Mouse (Mus musculus): ENCODE data around the gene Pxn. TPM values are rescaled to one million over a fixed set of nuclear protein-coding genes. Genes with fewer than 3 reads are reported as not detected.

Gene Pxn
- polyA plus RNA-seq, 1 experiment: 136 TPM

DNA sequence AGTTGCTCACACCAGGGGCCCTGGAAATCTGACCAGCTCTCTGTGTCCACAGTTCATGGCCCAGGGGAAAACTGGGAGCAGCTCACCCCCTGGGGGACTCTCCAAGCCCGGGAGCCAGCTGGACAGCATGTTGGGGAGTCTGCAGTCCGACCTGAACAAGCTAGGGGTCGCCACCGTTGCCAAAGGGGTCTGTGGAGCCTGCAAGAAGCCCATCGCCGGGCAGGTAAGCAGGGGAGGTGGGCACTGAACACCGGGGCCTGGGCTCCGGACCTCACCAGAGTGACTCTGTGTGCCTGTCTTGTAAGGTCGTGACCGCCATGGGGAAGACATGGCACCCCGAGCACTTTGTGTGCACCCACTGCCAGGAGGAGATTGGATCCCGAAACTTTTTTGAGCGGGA lies 45.3 kb downstream of the Pxn start:
- Histone ChIP-seq H3K36me3 (ENCODE audit: control insufficient read depth, insufficient read depth, low read length) (peaks cover 80% of the 10 kb centered on the region), H3K27ac (ENCODE audit: insufficient read depth, low read depth, low read length) (no peak overlapping the region), H3K27me3 (ENCODE audit: control insufficient read depth, insufficient read depth, low read length) (no peaks in the 10 kb centered on the region), H3K4me3 (ENCODE audit: low read depth, low read length) (no peak overlapping the region), H3K4me1 (ENCODE audit: control insufficient read depth, insufficient read depth, insufficient read length, low read length) (no peaks in the 10 kb centered on the region)
- no peak for TF ChIP-seq POLR2A (IDR thresholded peaks at IDR 0.05; ENCODE audit: low read depth, low read length)
- no peak for TF ChIP-seq CTCF (IDR thresholded peaks at IDR 0.05; ENCODE audit: extremely low read depth, insufficient read length, insufficient replicate concordance, low read depth, low read length)
- WGBS: 93% methylated on average over 13 of the region's 13 CpGs

GRCm38 (mm10) chr5:115553801-115554420 lies 47.4 kb downstream of the Pxn start:
- TF ChIP-seq CTCF (IDR thresholded peaks at IDR 0.05; ENCODE audit: extremely low read depth, insufficient read length, insufficient replicate concordance, low read depth, low read length): no peak
- no peak for TF ChIP-seq POLR2A (IDR thresholded peaks at IDR 0.05; ENCODE audit: low read depth, low read length)
- Histone ChIP-seq H3K27me3 (ENCODE audit: control insufficient read depth, insufficient read depth, low read length) (no peaks in the 10 kb centered on the region), H3K4me1 (ENCODE audit: control insufficient read depth, insufficient read depth, insufficient read length, low read length) (no peaks in the 10 kb centered on the region), H3K4me3 (ENCODE audit: low read depth, low read length) (no peak overlapping the region), H3K27ac (ENCODE audit: insufficient read depth, low read depth, low read length) (no peak overlapping the region), H3K36me3 (ENCODE audit: control insufficient read depth, insufficient read depth, low read length) (peaks cover 59% of the 10 kb centered on the region)
- WGBS: 93% methylated on average over 33 of the region's 33 CpGs

DNA sequence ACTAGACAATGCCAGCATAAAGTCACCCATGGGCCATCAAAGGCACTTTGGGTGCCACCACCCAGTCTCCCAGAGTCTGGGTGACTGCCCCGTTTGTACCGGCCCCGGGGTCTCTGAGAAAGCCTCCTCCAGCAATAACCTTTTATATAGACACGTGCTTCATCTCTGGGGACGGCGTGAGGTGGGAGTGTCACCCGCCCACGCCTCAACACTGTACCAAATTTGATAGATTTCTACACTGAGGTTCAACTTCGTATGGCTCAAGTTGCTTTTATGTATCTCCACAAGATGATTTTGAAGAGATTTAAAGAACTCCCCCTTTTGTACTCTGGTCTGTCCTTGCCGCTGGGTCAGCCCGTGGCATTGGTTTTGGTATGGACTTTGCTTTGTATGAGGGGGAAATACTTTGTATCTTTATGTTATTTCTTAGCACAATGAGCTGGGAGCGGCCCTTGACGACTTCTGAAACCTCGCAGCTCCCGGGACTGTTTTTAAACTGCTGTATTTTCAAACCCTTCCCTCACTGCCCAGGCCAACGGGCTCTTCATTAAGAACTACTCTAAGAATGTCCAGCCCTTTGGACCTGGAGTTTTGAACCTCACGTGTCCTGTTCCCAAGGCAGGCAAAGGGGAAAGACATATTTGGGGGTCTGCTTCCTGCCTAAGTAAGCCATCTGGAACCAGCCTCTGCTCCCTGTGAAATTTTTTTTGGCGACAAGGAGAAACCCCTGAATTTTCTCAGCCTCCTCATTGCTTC lies 48.2 kb downstream of the Pxn start:
- H3K36me3 ChIP-seq (ENCODE audit: control insufficient read depth, insufficient read depth, low read length): peaks cover 53% of the 10 kb centered on the region
- no peaks in the 10 kb centered on the region for H3K27me3 ChIP-seq (ENCODE audit: control insufficient read depth, insufficient read depth, low read length)
- TF ChIP-seq POLR2A (IDR thresholded peaks at IDR 0.05; ENCODE audit: low read depth, low read length): no peak
- no peak for TF ChIP-seq CTCF (IDR thresholded peaks at IDR 0.05; ENCODE audit: extremely low read depth, insufficient read length, insufficient replicate concordance, low read depth, low read length)
- no peak overlapping the region for H3K4me3 ChIP-seq (ENCODE audit: low read depth, low read length)
- no peaks in the 10 kb centered on the region for H3K4me1 ChIP-seq (ENCODE audit: control insufficient read depth, insufficient read depth, insufficient read length, low read length)
- WGBS: 78% methylated on average over 18 of the region's 18 CpGs
- H3K27ac ChIP-seq (ENCODE audit: insufficient read depth, low read depth, low read length): no peak overlapping the region

- Histone ChIP-seq H3K27me3 (ENCODE audit: control insufficient read depth, insufficient read depth, low read length) (no peaks in the 10 kb centered on the region), H3K4me1 (ENCODE audit: control insufficient read depth, insufficient read depth, insufficient read length, low read length) (0 out of 2 replicates have a peak, but pooled peaks cover 5% of the 10 kb centered on the region), H3K36me3 (ENCODE audit: control insufficient read depth, insufficient read depth, low read length) (peaks cover 48% of the 10 kb centered on the region), H3K27ac (ENCODE audit: insufficient read depth, low read depth, low read length) (no peak overlapping the region), H3K4me3 (ENCODE audit: low read depth, low read length) (no peak overlapping the region)
- peak; percentile 91; the same call in 1 of the 2 replicates for TF ChIP-seq CTCF (IDR thresholded peaks at IDR 0.05; ENCODE audit: extremely low read depth, insufficient read length, insufficient replicate concordance, low read depth, low read length)
- no peak for TF ChIP-seq POLR2A (IDR thresholded peaks at IDR 0.05; ENCODE audit: low read depth, low read length)
- 8% methylated on average over 8 of the region's 8 CpGs for WGBS
Observed at GRCm38 (mm10) chr5:115556217-115556616, 49.7 kb downstream of the Pxn start.

DNA sequence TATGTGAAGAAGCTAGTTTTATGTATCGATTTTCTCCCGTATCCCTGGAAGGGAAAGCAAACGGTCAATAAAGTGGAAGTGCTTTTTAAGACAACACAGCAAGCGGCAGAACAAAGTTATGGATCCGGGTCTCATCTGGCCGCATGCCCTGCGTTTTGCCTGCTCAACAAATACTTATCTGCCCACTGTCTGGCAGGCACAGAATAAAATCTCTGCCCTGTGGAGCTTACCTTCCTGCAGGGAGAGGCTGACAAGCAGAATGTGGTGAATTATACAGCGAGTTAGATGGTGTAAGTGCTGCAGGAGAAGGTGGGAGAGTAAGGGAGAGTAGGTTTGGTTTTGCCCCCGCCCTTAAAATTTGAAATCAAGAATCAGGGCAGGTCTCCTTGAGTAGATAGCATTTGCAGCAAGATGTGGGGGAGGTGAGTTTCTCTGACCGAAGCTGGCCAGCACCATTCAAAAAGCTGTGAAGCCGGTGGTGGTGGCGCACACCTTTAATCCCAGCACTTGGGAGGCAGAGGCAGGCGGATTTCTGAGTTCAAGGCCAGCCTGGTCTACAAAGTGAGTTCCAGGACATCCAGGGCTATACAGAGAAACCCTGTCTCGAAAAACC lies 51.8 kb downstream of the Pxn start:
- Histone ChIP-seq H3K4me1 (ENCODE audit: control insufficient read depth, insufficient read depth, insufficient read length, low read length) (peaks cover 5% of the 10 kb centered on the region; the same call in 1 of the 2 replicates), H3K4me3 (ENCODE audit: low read depth, low read length) (no peak overlapping the region), H3K27ac (ENCODE audit: insufficient read depth, low read depth, low read length) (no peak overlapping the region), H3K36me3 (ENCODE audit: control insufficient read depth, insufficient read depth, low read length) (peaks cover 44% of the 10 kb centered on the region), H3K27me3 (ENCODE audit: control insufficient read depth, insufficient read depth, low read length) (no peaks in the 10 kb centered on the region)
- 89% methylated on average over 14 of the region's 14 CpGs for WGBS
- no peak for TF ChIP-seq CTCF (IDR thresholded peaks at IDR 0.05; ENCODE audit: extremely low read depth, insufficient read length, insufficient replicate concordance, low read depth, low read length)
- no peak for TF ChIP-seq POLR2A (IDR thresholded peaks at IDR 0.05; ENCODE audit: low read depth, low read length)

- TF ChIP-seq CTCF (IDR thresholded peaks at IDR 0.05; ENCODE audit: extremely low read depth, insufficient read length, insufficient replicate concordance, low read depth, low read length) (peak; percentile 99), POLR2A (IDR thresholded peaks at IDR 0.05; ENCODE audit: low read depth, low read length) (peak; percentile 99)
- under 1% methylated on average over 78 of the region's 78 CpGs for WGBS
Observed at GRCm38 (mm10) chr5:115559237-115560101, 53.0 kb downstream of the Pxn start, which contains the start of gene Rplp0. Gene Rplp0, plus strand, starts transcription at chr5:115559467.

More at GRCm38 (mm10) chr5:115559237-115560101, 53.0 kb downstream of the Pxn start, which contains the start of gene Rplp0:
- Histone ChIP-seq H3K27ac (ENCODE audit: insufficient read depth, low read depth, low read length) (peak within 1 kb of the TSS; percentile 41), H3K27me3 (ENCODE audit: control insufficient read depth, insufficient read depth, low read length) (no peaks in the 10 kb centered on the region), H3K4me1 (ENCODE audit: control insufficient read depth, insufficient read depth, insufficient read length, low read length) (peaks cover 5% of the 10 kb centered on the region; the same call in 1 of the 2 replicates), H3K4me3 (ENCODE audit: low read depth, low read length) (peak within 1 kb of the TSS; percentile 91), H3K36me3 (ENCODE audit: control insufficient read depth, insufficient read depth, low read length) (peaks cover 37% of the 10 kb centered on the region)
